ENCODE assay signal across 14 mouse cellular contexts in genomic region chr8:114331928-114332327, GRCm38 (mm10).
DNase-seq lines count a peak whose midpoint lies in the region; ATAC-seq lines count a peak whose summit lies in the region.
"Had no signal": no experiment of that assay in that cellular context is flagged by ENCODE, and none has a peak within 500 bp of the region (broad histone marks: within the 10 kb centered on the region; RNA-seq: fewer than 3 reads in every experiment).

No protein-coding gene starts in this region.

- DNase-seq in embryonic facial prominence, embryonic 10.5 days (ENCODE audit: low spot score): peak; percentile 21
- DNase-seq in limb, embryonic 10.5 days (ENCODE audit: low spot score): no peak
- DNase-seq in ovary, postnatal 10 days (ENCODE audit: low spot score): no peak
- no peak for DNase-seq in layer of hippocampus, postnatal 10 days (ENCODE audit: low spot score in 2 of 2)
- DNase-seq: adrenal gland, adult 2 months; cerebellum, adult 9-11 months; lung, postnatal 10 days; right cerebral cortex, postnatal 14 days; thymus, adult 2 months had no signal

- 50% methylated on average over 5 of the region's 5 CpGs for WGBS in embryonic facial prominence, embryonic 10.5 days
- WGBS in forebrain, embryonic 13.5 days: 4% methylated on average over 5 of the region's 5 CpGs
- 70% methylated on average over 5 of the region's 5 CpGs for WGBS in limb, embryonic 10.5 days
- 28% methylated on average over 5 of the region's 5 CpGs for WGBS in neural tube, embryonic 15.5 days

- peak; percentile 71; the same call in 1 of the 2 replicates for ATAC-seq in forebrain, embryonic 13.5 days
- no peak for ATAC-seq in neural tube, embryonic 15.5 days (ENCODE audit: low FRiP score)
- no peak for ATAC-seq in CD4-positive, CD25-positive, alpha-beta regulatory T cell, adult 4 months
- ATAC-seq: liver, embryonic 12.5 days had no signal

- H3K27me3 ChIP-seq in embryonic facial prominence, embryonic 10.5 days (replicated peaks; ENCODE audit: low read depth, poor library complexity, severe bottlenecking): no peaks in the 10 kb centered on the region
- no peaks in the 10 kb centered on the region for H3K27me3 ChIP-seq in forebrain, embryonic 13.5 days
- H3K27me3 ChIP-seq in limb, embryonic 10.5 days (ENCODE audit: low read depth, poor library complexity, severe bottlenecking): no peaks in the 10 kb centered on the region
- H3K27me3 ChIP-seq in neural tube, embryonic 15.5 days (replicated peaks): no peaks in the 10 kb centered on the region
- H3K27me3 ChIP-seq: embryonic facial prominence, embryonic 13.5 days; liver, embryonic 12.5 days had no signal

- no peak overlapping the region for H3K9ac ChIP-seq in forebrain, embryonic 13.5 days
- no peak overlapping the region for H3K9ac ChIP-seq in neural tube, embryonic 15.5 days (replicated peaks)
- H3K9ac ChIP-seq: embryonic facial prominence, embryonic 13.5 days; liver, embryonic 12.5 days had no signal

- no peak overlapping the region for H3K4me3 ChIP-seq in embryonic facial prominence, embryonic 10.5 days
- H3K4me3 ChIP-seq in forebrain, embryonic 13.5 days: no peak overlapping the region
- H3K4me3 ChIP-seq in limb, embryonic 10.5 days: no peak overlapping the region
- no peak overlapping the region for H3K4me3 ChIP-seq in neural tube, embryonic 15.5 days (replicated peaks)
- H3K4me3 ChIP-seq: embryonic facial prominence, embryonic 13.5 days; liver, embryonic 12.5 days had no signal

- H3K36me3 ChIP-seq in embryonic facial prominence, embryonic 10.5 days (replicated peaks): peaks cover 4% of the 10 kb centered on the region; the same call in 1 of the 2 replicates
- no peaks in the 10 kb centered on the region for H3K36me3 ChIP-seq in forebrain, embryonic 13.5 days (ENCODE audit: poor library complexity, severe bottlenecking)
- no peaks in the 10 kb centered on the region for H3K36me3 ChIP-seq in limb, embryonic 10.5 days
- peaks cover 2% of the 10 kb centered on the region; the same call in 1 of the 2 replicates for H3K36me3 ChIP-seq in neural tube, embryonic 15.5 days
- H3K36me3 ChIP-seq: embryonic facial prominence, embryonic 13.5 days; liver, embryonic 12.5 days had no signal

- H3K27ac ChIP-seq in embryonic facial prominence, embryonic 10.5 days (replicated peaks): peak overlapping the region; percentile 77
- H3K27ac ChIP-seq in forebrain, embryonic 13.5 days: peak overlapping the region; percentile 41
- 0 out of 2 replicates have a peak overlapping the region, but pooled peaks have one; percentile 27 for H3K27ac ChIP-seq in limb, embryonic 10.5 days
- peak overlapping the region; percentile 30 for H3K27ac ChIP-seq in neural tube, embryonic 15.5 days (replicated peaks)
- H3K27ac ChIP-seq: liver, embryonic 12.5 days had no signal

- peaks cover 31% of the 10 kb centered on the region for H3K4me1 ChIP-seq in embryonic facial prominence, embryonic 10.5 days
- H3K4me1 ChIP-seq in forebrain, embryonic 13.5 days: peaks cover 20% of the 10 kb centered on the region
- H3K4me1 ChIP-seq in limb, embryonic 10.5 days: peaks cover 20% of the 10 kb centered on the region; the same call in 1 of the 2 replicates
- peaks cover 32% of the 10 kb centered on the region for H3K4me1 ChIP-seq in neural tube, embryonic 15.5 days
- H3K4me1 ChIP-seq: liver, embryonic 12.5 days had no signal

- no peak overlapping the region for H3K4me2 ChIP-seq in forebrain, embryonic 13.5 days
- H3K4me2 ChIP-seq in neural tube, embryonic 15.5 days: no peak overlapping the region
- H3K4me2 ChIP-seq: embryonic facial prominence, embryonic 13.5 days; liver, embryonic 12.5 days had no signal

- H3K9me3 ChIP-seq in embryonic facial prominence, embryonic 10.5 days: peaks cover 9% of the 10 kb centered on the region
- no peaks in the 10 kb centered on the region for H3K9me3 ChIP-seq in forebrain, embryonic 13.5 days (replicated peaks)
- no peaks in the 10 kb centered on the region for H3K9me3 ChIP-seq in limb, embryonic 10.5 days (replicated peaks)
- H3K9me3 ChIP-seq in neural tube, embryonic 15.5 days (replicated peaks): no peaks in the 10 kb centered on the region

Comparison
In these comparisons a context has a peak if more than half of its experiments do, and no peak if none do; other contexts are left out.
1. H3K27ac ChIP-seq: peak in every context shown above with its lines; median percentile 77 in embryonic facial prominence, embryonic 10.5 days; 41 in forebrain, embryonic 13.5 days; 30 in neural tube, embryonic 15.5 days; 27 in limb, embryonic 10.5 days.